Mouse (Mus musculus) liver, adult 2 months (tissue): ENCODE data around the gene Neb. TPM values are rescaled to one million over a fixed set of nuclear protein-coding genes. Genes with fewer than 3 reads are reported as not detected.
"Not testable (repeated sequence)": the region's sequence is repeated elsewhere in the genome, so short reads cannot be mapped to it uniquely, and the experiment has no call there.

Experiments
- DNase-seq: peaks from one replicate; pipeline ENCODE4 v3.0.0-alpha.2; 2011; ENCODE audit warnings: low read depth, low spot score; ENCODE audit errors: extremely low read depth
- H3K27ac ChIP-seq: fragments of 200-500 bp; replicated peaks from 2 replicates; pipeline ENCODE4 v1.5.1; 2012; ENCODE audit warnings: low read depth, mild to moderate bottlenecking, control low read depth, inconsistent platforms, low read length; ENCODE audit not compliant: insufficient read depth
- H3K27me3 ChIP-seq: fragments of 200-500 bp; 2 replicates; pipeline ENCODE4 v1.6.1; 2012; ENCODE audit warnings: mild to moderate bottlenecking, moderate library complexity, low read length, inconsistent platforms; ENCODE audit not compliant: control insufficient read depth, insufficient read depth
- H3K36me3 ChIP-seq: fragments of 200-500 bp; 2 replicates; pipeline ENCODE4 v1.6.1; 2012; ENCODE audit warnings: low read length, inconsistent platforms; ENCODE audit not compliant: control insufficient read depth, insufficient read depth
- H3K4me1 ChIP-seq: fragments of 200-500 bp; 2 replicates; pipeline ENCODE4 v1.6.1; 2011; ENCODE audit warnings: low read length; ENCODE audit not compliant: control insufficient read depth, insufficient read depth
- H3K4me3 ChIP-seq: fragments of 200-500 bp; 2 replicates; pipeline ENCODE4 v1.5.1; 2011; ENCODE audit warnings: low read depth, mild to moderate bottlenecking, control low read depth, low read length, moderate library complexity; ENCODE audit not compliant: insufficient read depth
- H3K79me2 ChIP-seq: fragments of 200-500 bp; 2 replicates; pipeline ENCODE4 v1.6.1; 2012; ENCODE audit warnings: inconsistent platforms, mild to moderate bottlenecking, low read length, moderate library complexity; ENCODE audit not compliant: control insufficient read depth, insufficient read depth
- H3K9ac ChIP-seq: fragments of 200-500 bp; 2 replicates; pipeline ENCODE4 v1.6.1; 2012; ENCODE audit warnings: low read depth, mild to moderate bottlenecking, control low read depth, inconsistent platforms, low read length
- CTCF ChIP-seq: fragments of 200-500 bp; IDR thresholded peaks from 2 replicates; pipeline ENCODE4 v1.5.1; 2011; ENCODE audit warnings: low read depth, low read length, control low read depth
- POLR2A ChIP-seq: fragments of 200-500 bp; IDR thresholded peaks from 2 replicates; pipeline ENCODE4 v1.6.1; 2011; ENCODE audit warnings: low read length, control low read depth; ENCODE audit not compliant: insufficient read depth; ENCODE audit errors: extremely low read depth
- WGBS: fragments of 180-500 bp; shearing (Covaris S2); methylation state at CpG from one replicate; pipeline ENCODE4 v1.1.7; 2018; 5-methylcytosine and 5-hydroxymethylcytosine counted together
- polyA plus RNA-seq: library from polyadenylated mRNA; depleted of rRNA; stranded (reverse); fragments of >200 nt; gene quantifications from 2 replicates; pipeline ENCODE4 v1.2.3, GENCODE M21; 2012
- total RNA-seq: library from RNA; depleted of rRNA; stranded (reverse); fragments of >200 nt; gene quantifications from 2 replicates; pipeline ENCODE4 v1.2.3, GENCODE M21; 2014

The Neb gene
- total and polyA plus RNA-seq, 2 experiments: 5.6 to 22.7 TPM

DNA sequence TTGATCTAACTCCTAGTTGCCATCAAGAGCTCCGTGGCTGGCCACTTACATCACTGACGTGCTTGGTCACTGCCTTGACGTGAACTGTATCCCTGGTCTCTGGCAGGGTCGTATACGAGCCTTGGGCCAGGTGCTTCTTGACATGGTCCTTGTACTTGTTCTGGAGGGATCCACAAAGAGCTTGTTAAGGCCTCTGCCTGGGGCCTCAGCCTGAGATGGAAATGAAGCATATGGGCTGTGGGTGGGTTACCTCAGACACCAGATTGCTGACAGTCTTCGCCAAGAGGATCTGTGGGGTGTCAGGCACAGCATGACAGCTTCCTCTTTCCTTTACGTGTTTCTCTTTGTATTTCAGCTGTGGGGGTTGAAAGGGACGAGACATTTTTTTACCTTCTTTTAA, 201.7 kb downstream of the Neb start:
- Histone ChIP-seq H3K36me3 (peaks cover 6% of the 10 kb centered on the region), H3K4me1 (no peaks in the 10 kb centered on the region), H3K4me3 (no peak overlapping the region), H3K79me2 (no peaks in the 10 kb centered on the region), H3K9ac (no peak overlapping the region), H3K27ac (no peak overlapping the region), H3K27me3 (no peaks in the 10 kb centered on the region)
- 82% methylated on average over 8 of the region's 8 CpGs for WGBS
- no peak for DNase-seq
- TF ChIP-seq POLR2A: no peak
- TF ChIP-seq CTCF: no peak

DNA sequence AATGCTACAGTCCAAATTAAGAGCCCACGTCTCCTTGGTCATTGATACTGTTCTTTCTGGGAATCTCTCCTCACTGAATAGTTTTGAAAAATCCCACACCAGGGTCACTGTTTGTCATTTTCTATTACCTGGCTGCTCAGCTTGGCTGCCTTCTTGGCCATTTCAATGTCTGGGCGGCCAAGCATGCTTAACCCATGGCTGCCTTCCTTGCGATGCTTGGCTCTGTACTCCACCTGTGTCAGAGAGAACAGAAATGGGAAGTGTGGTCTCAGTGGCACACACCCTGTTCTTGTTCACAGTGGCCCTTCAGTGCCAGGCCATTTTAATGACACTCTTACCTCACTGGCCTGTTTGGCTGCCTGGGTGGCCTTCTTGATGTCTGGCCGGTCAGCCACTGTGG, 203.3 kb downstream of the Neb start:
- Histone ChIP-seq H3K9ac (no peak overlapping the region), H3K79me2 (no peaks in the 10 kb centered on the region), H3K27ac (no peak overlapping the region), H3K36me3 (peaks cover 6% of the 10 kb centered on the region), H3K4me3 (no peak overlapping the region), H3K4me1 (no peaks in the 10 kb centered on the region), H3K27me3 (no peaks in the 10 kb centered on the region)
- DNase-seq: no peak
- TF ChIP-seq POLR2A: no peak
- TF ChIP-seq CTCF: no peak
- WGBS: 96% methylated on average over 4 of the region's 4 CpGs

DNA sequence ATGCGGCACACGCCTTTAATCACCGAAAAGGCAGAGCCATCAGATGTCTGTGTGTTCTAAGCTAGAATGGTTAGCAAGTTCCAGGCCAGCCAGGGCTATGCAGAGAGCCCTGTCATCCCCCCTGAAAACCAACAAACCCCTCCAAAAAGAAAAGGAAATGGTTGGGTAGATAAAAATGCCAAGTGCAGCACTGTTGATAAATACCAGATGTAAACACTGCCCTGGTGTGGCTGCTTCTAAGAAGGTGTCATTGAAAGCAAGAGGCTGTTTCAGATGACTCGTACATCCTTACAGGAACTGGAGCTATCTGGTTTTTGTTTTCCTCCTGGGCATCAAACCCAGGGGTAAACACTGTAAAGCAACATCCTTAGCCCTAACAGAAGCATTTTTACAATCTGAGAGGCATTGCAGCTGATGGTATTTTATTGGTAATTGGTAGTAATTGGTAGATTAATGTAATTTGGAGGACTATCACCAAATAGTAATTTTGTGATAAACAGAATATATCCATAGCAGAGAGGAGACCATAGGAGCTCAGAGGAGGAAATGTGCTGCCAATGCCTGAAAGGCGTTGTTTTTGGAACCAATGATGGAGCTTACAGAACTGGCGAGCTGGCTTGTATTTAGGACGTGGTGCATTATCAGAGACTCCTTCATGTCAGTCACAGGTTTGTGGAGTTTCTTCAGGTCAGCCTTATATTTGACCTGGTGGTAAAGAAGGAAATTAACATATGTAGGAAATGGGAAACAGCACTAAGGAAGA, 208.8 kb downstream of the Neb start:
- DNase-seq: no peak
- Histone ChIP-seq H3K9ac (no peak overlapping the region), H3K4me3 (no peak overlapping the region), H3K27ac (no peak overlapping the region), H3K4me1 (no peaks in the 10 kb centered on the region), H3K27me3 (no peaks in the 10 kb centered on the region), H3K36me3 (peaks cover 8% of the 10 kb centered on the region), H3K79me2 (no peaks in the 10 kb centered on the region)
- TF ChIP-seq POLR2A (no peak), CTCF (no peak)
- WGBS: 87% methylated on average over 7 of the region's 7 CpGs

- Histone ChIP-seq H3K27me3 (no peaks in the 10 kb centered on the region), H3K27ac (no peak overlapping the region), H3K4me1 (peaks cover 2% of the 10 kb centered on the region; the same call in 1 of the 2 replicates), H3K9ac (no peak overlapping the region), H3K79me2 (no peaks in the 10 kb centered on the region), H3K36me3 (peaks cover 8% of the 10 kb centered on the region), H3K4me3 (no peak overlapping the region)
- no peak for DNase-seq
- WGBS: 87% methylated on average over 3 of the region's 3 CpGs
- TF ChIP-seq CTCF (no peak), POLR2A (no peak)
Observed at GRCm38 (mm10) chr2:52153064-52153463, 225.2 kb downstream of the Neb start.

DNA sequence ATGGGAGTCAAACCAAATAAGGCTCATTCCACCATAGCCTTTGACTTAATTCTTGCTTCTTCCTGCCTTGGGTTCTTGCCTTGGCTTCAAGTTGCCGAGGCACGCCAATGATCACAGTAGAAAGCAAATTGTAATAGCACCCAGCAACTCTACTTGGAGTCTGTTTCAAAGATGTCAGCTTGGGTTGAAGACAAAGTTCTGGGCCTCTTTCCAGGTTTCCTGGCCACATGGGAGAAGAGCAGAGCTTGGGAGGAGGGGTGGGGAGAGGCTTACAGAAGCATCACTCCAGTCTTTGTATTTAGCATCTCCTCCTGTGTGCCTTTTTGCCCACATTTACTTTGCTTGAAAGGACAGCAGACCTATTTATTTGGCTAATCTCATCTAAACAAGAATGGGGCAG, 244.9 kb downstream of the Neb start:
- Histone ChIP-seq H3K27ac (no peak overlapping the region), H3K79me2 (no peaks in the 10 kb centered on the region), H3K36me3 (peaks cover 8% of the 10 kb centered on the region; the same call in 1 of the 2 replicates), H3K27me3 (no peaks in the 10 kb centered on the region), H3K9ac (no peak overlapping the region), H3K4me3 (no peak overlapping the region), H3K4me1 (no peaks in the 10 kb centered on the region)
- 96% methylated on average over 2 of the region's 2 CpGs for WGBS
- DNase-seq: no peak
- TF ChIP-seq CTCF (no peak), POLR2A (no peak)

DNA sequence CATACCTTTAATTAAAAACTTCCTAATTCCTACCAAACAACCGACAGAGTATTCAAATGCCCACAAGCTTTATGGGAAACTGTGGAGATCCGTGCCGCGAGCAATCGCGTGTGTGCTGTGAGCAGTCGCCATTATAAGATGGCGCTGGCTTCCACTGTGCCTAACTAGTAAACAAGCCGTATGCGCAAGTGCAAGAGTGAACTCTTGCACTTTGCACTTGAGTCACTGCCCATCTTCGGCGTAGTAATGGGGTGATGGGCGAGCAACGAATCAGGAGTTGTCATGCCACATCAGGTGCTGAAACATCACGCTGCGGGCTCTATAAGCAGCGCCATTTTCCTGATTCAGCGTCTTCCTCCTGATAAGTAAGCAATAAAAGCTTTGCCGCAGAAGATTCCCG, 246.9 kb downstream of the Neb start:
- H3K4me3 ChIP-seq, H3K9ac ChIP-seq, DNase-seq, H3K79me2 ChIP-seq, H3K4me1 ChIP-seq, H3K27ac ChIP-seq, H3K27me3 ChIP-seq: not testable (repeated sequence)
- 97% methylated on average over 20 of the region's 20 CpGs for WGBS
- peaks cover 13% of the 10 kb centered on the region; the same call in 1 of the 2 replicates for H3K36me3 ChIP-seq
